Mouse (Mus musculus) myocyte (in vitro differentiated cells): ENCODE data around the gene Rgma.

Source experiments
- E2F4 ChIP-seq: IDR thresholded peaks from one replicate; pipeline ENCODE4 v1.6.1; 2011; ENCODE audit warnings: mild to moderate bottlenecking, control low read depth, moderate library complexity; ENCODE audit not compliant: insufficient read depth
- POLR2A ChIP-seq: IDR thresholded peaks from one replicate; pipeline ENCODE4 v1.6.1; 2011; ENCODE audit warnings: low read depth, mild to moderate bottlenecking, control low read depth, moderate library complexity; ENCODE audit not compliant: insufficient read length
- POLR2AphosphoS2 ChIP-seq: IDR thresholded peaks from one replicate; pipeline ENCODE4 v1.6.1; 2011; ENCODE audit warnings: low read depth, control low read depth; ENCODE audit not compliant: insufficient read length

GRCm38 (mm10) chr7:73355229-73355628 is 20.1 kb upstream of the Rgma start:
- TF ChIP-seq POLR2AphosphoS2 (no peak), POLR2A (no peak), E2F4 (no peak)
